Mouse (Mus musculus) ovary, postnatal 36 days (tissue): ENCODE results near the gene Vmn1r31.

Experiments used
- DNase-seq: peaks from one replicate; pipeline ENCODE4 v3.0.0; 2022; ENCODE audit warnings: low spot score, mixed read lengths

Gene Vmn1r31

DNA sequence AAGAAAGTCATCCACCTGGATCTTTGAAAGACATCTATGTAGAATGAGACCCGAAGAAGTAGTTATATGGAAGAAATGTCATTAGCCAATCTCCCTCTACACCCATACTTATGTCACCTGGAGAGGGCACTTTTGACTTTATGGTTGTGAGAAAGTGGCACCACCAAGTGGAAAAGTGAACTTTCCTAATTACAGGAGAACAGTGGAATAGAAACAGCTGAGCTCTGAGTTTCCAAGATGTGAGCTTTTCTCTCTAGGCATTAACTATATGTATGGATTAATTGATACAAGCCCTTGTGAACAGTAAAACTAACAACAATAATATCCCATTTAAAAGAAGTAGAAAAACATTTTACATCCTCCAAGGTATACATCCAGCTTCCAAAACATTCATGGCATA lies at the start of gene Vmn1r31:
TSS of gene Vmn1r31 (minus strand) at position 101 of the 400 bp plus-strand sequence.
- DNase-seq = no peak

DNA sequence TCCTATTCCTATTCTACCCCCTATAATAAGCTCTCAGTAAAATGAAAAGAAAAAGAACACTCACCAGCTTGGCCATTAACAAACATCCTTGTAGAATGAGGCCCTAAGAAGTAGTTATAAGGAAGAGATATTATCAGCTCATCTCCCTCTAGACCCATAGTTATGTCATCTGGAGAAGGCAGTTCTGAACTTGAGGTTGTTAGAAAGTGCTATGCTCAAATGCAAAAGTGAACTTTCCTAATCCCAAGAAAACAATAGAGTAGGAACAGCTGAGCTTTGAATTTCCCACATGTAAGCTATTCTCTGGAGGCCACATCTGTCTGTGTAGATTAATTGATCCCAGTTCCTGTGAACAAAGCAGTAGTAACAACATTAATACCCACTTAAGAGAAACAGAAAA lies 31.8 kb downstream of the Vmn1r31 start, which contains the start of gene Vmn1r30:
TSS of gene Vmn1r30 (minus strand) at position 101 of the 400 bp plus-strand sequence.
- DNase-seq = no peak
